Mouse (Mus musculus) gonadal fat pad, adult 2 months (tissue): ENCODE measurements around the gene Pax6. TPM values are rescaled to one million over a fixed set of nuclear protein-coding genes. Genes with fewer than 3 reads are reported as not detected.

Source experiments
- DNase-seq: peaks from one replicate; pipeline ENCODE4 v3.0.0-alpha.2; 2012; ENCODE audit warnings: low read depth
- polyA plus RNA-seq: library from polyadenylated mRNA; depleted of rRNA; stranded (reverse); fragments of >200 nt; gene quantifications from 2 replicates; pipeline ENCODE4 v1.2.3, GENCODE M21; 2012

Pax6 gene
- polyA plus RNA-seq, 1 experiment, result not detected

DNA sequence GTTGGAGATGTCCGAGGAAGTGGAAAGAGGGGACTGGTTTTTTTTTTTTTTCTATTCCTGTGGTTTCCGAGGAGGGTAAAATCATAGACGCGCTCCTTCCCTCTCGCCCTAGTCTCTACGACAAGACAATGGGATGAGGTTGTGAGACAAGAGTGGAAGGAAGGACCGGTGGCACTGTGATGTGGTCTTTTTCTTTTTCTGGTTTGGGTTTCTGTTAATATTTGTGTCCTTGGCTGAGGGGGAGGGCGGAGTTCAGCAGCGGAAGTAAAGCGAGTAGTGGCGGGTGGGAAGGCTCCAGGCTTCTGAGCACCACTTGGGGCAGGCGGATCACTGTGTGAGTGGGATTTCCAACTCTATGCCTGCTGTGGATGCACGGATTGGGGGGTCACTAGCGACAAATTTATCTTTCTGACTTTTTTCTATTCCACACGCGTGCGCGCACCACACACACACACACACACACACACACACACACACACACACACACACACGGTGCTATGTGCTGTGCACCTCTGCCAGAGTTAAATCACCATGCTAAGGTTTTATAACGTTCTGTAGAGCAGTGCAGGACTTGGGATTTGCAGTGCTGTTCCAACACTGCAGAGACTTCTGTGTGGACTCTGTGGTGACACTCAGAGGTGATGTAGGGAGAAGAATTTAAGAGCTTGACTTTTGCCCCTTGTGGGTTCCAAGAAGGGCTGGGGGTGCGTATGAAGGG, 14.1 kb downstream of the Pax6 start:
- no peak for DNase-seq

- no peak for DNase-seq
Observed at GRCm38 (mm10) chr2:105683771-105684410, 15.2 kb downstream of the Pax6 start.

DNA sequence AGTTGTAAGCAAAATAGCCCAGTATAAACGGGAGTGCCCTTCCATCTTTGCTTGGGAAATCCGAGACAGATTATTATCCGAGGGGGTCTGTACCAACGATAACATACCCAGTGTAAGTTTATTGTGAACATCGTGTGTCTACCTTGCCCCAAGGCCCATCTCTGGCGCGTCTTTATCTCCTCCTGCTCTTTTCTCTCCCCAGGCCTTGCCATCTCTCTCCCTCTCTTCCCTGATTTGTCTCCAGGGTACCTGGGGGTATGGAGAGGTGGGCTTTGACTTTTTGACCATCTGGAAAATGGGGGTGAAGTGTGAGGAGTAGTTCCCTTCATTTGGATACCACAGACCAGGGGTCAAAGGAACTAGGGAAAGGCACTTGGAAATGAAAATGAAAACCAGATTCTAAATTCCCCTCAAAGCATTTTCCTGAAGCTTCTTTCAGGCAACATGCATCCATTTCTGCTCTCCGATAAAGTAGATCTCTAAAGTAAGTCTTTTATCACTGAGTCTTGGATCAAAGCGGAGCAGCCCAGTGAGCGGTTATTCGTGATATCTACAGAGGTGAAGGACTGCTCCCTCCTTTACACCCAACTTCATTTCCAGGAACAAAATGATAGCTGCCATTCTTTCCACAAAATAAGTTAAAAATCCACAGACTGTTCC, 16.4 kb downstream of the Pax6 start:
- no peak for DNase-seq

- DNase-seq, result no peak
Observed at GRCm38 (mm10) chr2:105685651-105686050, 17.0 kb downstream of the Pax6 start.

DNA sequence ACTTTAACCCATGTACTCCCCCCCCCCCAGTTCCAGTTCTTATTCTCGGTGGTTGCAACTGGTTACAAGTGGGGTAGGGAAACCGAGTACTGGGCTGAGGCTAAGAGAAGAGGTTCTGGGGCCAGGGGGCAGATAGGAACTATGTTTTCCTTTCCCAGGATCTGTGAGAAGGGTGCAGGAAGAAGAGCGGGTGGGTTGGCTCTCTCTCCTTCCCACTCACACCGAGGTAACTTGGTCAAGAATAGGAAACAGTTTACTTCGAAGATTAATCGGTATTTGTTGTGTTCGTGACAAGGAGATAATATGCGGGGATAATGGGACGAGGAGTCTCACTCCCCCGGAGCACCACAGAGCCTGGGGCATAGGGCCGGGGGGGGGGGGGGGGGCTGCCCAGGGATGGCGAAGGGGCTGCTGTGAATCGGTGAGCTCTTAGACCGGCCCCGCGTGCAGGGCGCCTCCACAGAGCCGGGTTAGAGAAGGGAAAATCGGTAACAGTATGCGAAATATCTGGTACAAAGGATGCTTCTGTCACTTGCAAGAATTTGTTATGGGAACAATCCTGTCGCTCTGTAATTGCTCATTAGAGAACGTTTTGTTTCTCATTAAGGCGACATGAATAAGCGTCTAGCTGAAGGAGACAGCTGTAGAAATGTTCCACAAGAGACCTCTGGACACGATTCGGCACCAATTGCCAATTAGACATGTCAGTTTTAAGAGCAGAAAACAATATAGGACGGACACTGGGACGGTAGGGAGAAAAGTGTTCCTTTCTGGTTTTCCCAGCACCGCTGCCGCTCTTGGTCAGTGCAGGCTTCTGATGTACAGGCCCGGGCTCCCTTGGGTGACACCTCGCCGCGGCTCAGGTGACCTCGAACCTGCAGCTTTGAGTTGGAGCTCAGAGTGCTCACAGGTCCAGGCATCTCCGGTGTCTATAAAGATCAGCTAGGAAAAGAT, 17.9 kb downstream of the Pax6 start:
- no peak for DNase-seq

DNA sequence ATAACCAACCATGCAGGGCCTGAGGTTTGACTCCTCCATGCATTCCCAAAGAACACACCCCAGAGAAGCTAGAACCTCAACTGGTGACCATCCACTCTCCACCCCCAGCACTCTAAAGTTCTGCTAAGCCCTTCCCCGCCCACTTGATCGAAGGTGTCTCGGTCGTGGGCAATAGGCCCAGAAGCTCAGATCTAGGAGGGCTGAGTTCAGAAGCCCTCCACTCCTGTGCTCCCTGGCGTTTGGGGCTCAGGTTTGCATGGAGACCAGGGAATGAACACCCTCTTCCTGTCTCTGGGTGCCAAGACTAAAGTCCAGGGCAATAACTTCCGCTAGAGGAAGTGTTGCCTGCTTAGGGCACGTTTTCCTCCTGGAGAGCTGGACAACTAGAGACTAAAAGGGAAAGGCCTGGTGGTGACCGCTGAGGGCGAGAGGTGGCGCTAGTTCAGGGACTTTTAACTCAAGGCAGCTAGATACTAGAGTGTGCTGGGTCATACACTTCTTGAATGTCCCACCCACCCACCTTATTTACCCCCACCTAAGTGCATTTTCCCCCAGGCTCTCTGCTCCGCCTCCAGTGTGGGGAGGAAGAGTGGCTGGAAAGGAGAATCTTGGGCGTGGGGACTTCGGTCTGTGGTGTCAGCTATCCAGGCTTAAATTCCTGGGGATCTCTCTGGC, 18.8 kb downstream of the Pax6 start:
- no peak for DNase-seq

GRCm38 (mm10) chr2:105688011-105688410, 19.3 kb downstream of the Pax6 start:
- no peak for DNase-seq

- DNase-seq, result no peak
Observed at GRCm38 (mm10) chr2:105688436-105689303, 20.0 kb downstream of the Pax6 start.

- no peak for DNase-seq
Observed at GRCm38 (mm10) chr2:105689304-105689770, 20.6 kb downstream of the Pax6 start.

- DNase-seq, result no peak
Observed at GRCm38 (mm10) chr2:105689771-105690639, 21.3 kb downstream of the Pax6 start.

DNA sequence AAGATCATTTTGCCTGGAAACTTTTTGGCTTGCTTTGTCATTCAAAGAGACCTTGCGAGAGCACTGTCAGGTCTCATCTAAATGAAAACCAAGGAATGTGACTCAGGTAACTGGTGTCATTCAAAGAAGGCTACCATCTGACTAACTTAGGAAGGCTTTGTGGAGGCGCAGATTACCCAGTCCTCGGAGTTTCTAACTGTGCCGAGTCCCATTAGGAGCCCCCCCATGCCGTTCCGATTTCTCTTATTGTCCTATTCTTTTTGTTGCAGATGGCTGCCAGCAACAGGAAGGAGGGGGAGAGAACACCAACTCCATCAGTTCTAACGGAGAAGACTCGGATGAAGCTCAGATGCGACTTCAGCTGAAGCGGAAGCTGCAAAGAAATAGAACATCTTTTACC, 22.6 kb downstream of the Pax6 start:
- no peak for DNase-seq

DNA sequence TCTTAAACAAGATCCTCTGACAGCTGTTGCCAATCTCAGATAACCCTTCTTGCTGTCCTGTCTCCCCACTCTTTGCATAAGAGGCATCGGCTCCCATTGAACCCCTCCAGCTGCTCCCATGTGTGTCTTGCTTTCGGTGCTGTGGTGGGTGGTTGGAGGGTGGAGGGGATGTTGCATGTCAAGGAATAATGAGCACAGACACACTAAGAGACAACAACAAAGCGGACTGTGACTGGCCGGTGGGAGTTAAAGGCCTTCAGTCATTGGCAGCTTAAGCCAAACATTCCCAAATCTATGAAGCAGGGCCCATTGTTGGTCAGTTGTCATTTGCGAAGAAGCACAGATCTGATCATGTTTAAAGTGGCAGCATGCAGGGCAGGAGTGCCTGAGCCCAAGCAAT, 29.0 kb downstream of the Pax6 start:
- DNase-seq, result no peak

DNA sequence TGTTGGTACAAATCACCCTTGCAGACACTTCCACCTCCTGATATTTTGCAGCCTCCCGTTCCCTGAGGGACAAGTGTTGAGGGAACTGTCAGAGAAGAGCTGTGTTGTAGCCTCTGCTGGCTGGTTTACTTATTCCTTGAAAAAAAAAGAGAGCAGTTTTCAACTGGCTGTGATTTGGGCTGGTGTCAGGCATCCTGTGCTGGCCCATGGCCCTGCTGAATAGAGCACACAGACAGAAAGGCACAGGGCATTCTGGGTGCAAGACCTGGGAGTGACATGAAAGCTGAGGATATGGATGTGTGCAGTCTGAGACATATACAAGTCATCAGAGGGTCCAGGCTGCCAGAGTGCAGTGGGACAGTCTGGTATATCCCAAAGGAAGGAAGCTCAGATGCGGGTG, 29.9 kb downstream of the Pax6 start:
- DNase-seq, result no peak

- DNase-seq, result no peak
Observed at GRCm38 (mm10) chr2:105701781-105702180, 33.1 kb downstream of the Pax6 start.

DNA sequence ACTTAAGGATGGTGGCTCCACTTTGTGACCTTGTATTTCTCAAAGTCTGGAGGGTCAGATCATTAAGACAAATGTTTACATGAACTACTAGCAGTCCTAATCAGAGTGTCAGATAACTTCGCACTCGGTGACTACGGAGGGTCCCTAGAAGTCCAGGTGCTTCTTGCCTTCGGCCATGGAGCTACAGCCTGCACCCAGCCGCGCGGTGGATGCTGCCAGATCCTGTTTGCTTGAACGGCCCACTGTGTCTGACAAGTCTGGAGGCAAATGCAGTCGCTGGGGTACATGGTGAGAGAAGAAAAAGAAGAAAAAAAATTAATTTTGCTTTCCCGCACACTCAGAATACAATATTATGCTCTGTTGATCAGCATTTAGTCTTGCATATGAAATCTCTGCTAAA, 33.9 kb downstream of the Pax6 start:
- no peak for DNase-seq

DNA sequence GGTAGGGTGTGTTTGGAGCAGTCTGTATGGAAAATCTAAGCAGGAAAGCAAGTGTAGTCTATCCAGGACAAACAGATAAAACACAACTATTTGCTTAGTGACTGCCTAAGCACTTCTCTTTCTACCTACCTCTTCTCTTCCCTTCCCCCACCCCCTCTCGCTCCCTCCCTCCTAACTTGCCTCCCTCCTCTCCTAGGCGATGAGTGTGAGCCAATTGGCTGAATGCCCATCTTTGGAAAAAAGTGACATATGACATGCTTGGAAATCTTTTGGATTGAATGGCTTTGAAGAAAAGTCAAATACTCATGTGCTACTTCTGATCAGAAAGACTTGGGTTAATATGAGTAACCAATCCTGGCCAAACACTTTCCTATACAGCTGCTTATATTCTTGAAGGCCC, 36.6 kb downstream of the Pax6 start:
- no peak for DNase-seq

DNA sequence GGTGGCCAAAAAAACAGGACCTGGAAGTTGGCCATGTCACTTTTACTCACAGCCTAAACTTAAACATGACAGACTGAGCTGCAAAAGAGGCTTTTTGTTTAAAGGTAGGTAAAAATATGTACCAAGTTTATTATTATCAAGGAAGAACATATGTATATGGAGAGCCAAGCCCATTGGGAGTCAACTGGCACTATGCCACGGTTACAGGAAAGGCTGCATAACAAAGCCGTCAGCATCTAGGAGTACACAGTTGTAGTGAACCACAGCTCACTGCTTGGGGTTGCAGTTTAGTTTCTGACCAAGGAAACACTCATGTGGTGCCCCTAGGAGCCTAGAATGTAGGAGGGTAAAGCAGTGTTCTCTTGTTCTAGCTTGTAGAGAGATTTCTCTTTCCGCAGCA, 40.4 kb downstream of the Pax6 start:
- no peak for DNase-seq

- DNase-seq, result no peak
Observed at GRCm38 (mm10) chr2:105710511-105710910, 41.8 kb downstream of the Pax6 start.

DNA sequence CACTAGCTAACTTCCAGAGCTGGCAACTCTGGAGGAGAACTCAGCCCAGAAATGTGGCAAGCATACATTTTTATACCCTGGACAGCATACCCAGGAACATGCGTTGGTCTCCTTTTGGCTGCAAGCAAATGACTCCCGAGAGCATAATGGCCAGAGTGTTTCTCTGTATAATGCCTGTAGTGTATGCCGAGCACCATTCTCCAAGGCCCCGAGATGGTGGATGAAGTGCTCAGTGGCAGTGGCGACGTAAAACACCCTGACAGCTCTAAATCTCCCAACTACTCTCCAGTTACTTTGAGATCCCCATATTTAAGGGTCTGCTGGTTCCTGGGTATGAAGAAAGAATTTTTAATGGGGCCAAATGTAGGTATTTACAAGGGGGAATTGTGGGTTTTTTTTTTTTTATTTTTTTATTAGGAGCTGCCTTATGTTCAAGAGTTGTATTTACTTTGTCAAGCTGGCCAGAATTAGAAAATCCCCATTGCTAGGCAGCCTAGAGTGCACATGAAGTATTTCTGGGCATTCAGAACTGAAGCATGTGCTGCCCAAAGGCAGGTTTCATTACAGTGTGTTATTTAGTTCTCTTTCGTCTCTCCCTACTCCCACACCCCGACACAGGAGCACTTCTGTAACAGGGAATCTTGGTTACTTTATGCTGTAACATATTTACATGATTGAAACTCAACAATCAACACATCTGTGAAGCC, 46.9 kb downstream of the Pax6 start:
- DNase-seq, result no peak
